In the genomic region with DNA sequence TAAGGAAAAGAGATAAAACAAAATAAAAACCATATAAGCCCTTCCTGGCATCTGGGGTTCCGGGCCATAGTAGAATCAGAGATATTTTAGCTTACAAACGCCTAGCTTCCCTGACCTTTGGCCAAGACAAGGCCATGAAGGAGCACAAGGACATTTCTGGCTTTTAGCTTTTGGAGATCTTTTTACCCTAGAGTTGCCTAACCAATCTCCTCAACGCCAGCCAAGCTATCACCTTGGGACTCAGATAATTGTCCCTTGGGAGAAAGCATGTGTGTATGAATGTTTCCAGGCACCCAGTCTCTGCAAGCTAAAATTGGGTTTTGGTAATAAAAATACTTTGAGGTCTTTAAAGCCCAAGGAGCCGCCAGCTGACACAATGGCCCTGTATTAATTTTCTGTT, we compare ENCODE assay signal across 13 mouse cellular contexts.
A peak's percentile ranks its signal among the peaks of the same experiment; 100 is the strongest.
DNase-seq lines count a peak whose midpoint lies in the region.
"Had no signal": no experiment of that assay in that cellular context is flagged by ENCODE, and none has a peak within 500 bp of the region (broad histone marks: within the 10 kb centered on the region; RNA-seq: fewer than 3 reads in every experiment).

No protein-coding gene starts in this region.

- peak; percentile 27 for DNase-seq in adrenal gland, adult 8-10 months
- no peak for DNase-seq in adrenal gland, adult 18-20 months (ENCODE audit: low spot score in 2 of 2)
- peak; percentile 70 for DNase-seq in heart, adult 11 months
- no peak for DNase-seq in heart, adult 8-10 months (ENCODE audit: low spot score)
- peak; percentile 54 for DNase-seq in adrenal gland, postnatal 14 days
- peak; percentile 11 to 25 for DNase-seq in adrenal gland, postnatal 36 days
- no peak for DNase-seq in gastrocnemius, adult 18-20 months (ENCODE audit: low spot score)
- DNase-seq: cerebellum, adult 11-12 months; cerebellum, adult 2 months; cerebellum, adult 9-10 months; cerebellum, postnatal 10 days; cerebellum, postnatal 25 days; forebrain, postnatal 0 days had no signal

Comparison
In these comparisons a context has a peak if more than half of its experiments do, and no peak if none do; other contexts are left out.
1. DNase-seq: peak in adrenal gland, adult 8-10 months (single experiment), heart, adult 11 months (single experiment), adrenal gland, postnatal 14 days (single experiment) and adrenal gland, postnatal 36 days (2 of 2); none in adrenal gland, adult 18-20 months (0 of 2), heart, adult 8-10 months (single experiment) and gastrocnemius, adult 18-20 months (single experiment).